Mouse (Mus musculus) megakaryocyte, embryonic 14.5 days (primary cell): Measurements from ENCODE around the gene Obscn. TPM values are rescaled to one million over a fixed set of nuclear protein-coding genes. Genes with fewer than 3 reads are reported as not detected.

Source experiments
- H3K27me3 ChIP-seq: replicated peaks from 2 replicates; pipeline ENCODE3; 2012; ENCODE audit warnings: inconsistent platforms
- H3K36me3 ChIP-seq: replicated peaks from 2 replicates; pipeline ENCODE3; 2012; ENCODE audit warnings: low read length, inconsistent platforms, mixed read lengths
- H3K4me1 ChIP-seq: 2 replicates; pipeline ENCODE4 v1.6.1; 2012; ENCODE audit warnings: inconsistent platforms
- H3K4me3 ChIP-seq: replicated peaks from 2 replicates; pipeline ENCODE3; 2012; ENCODE audit warnings: moderate library complexity, mild to moderate bottlenecking, inconsistent platforms
- H3K9me3 ChIP-seq: 2 replicates; pipeline ENCODE4 v1.6.1; 2012; ENCODE audit warnings: inconsistent platforms
- FLI1 ChIP-seq: IDR thresholded peaks from 2 replicates; pipeline ENCODE4 v1.6.1; 2012; ENCODE audit warnings: low read length, inconsistent platforms, mixed read lengths
- GATA1 ChIP-seq: IDR thresholded peaks from 3 replicates; pipeline ENCODE4 v1.6.1; 2012; ENCODE audit warnings: mixed read lengths, low read length, inconsistent platforms, borderline replicate concordance
- polyA plus RNA-seq: library from polyadenylated mRNA; stranded (reverse); fragments of >175 nt; gene quantifications from 2 replicates; pipeline ENCODE4 v1.2.3, GENCODE M21; 2012; ENCODE audit warnings: low replicate concordance; ENCODE audit not compliant: insufficient read depth

Gene Obscn
- polyA plus RNA-seq, 1 experiment: 9.6 TPM

GRCm38 (mm10) chr11:58948542-58949479, 187.4 kb downstream of the Obscn start, which contains the start of gene Hist3h2ba:
Gene Hist3h2ba, plus strand, starts transcription at chr11:58948920.
- TF ChIP-seq GATA1 (no peak), FLI1 (no peak)
- peaks cover 69% of the 10 kb centered on the region for H3K27me3 ChIP-seq

GRCm38 (mm10) chr11:58947798-58948528, 188.2 kb downstream of the Obscn start:
- Histone ChIP-seq H3K4me3 (peak overlapping the region; percentile 87), H3K4me1 (peaks cover 27% of the 10 kb centered on the region), H3K9me3 (no peaks in the 10 kb centered on the region), H3K36me3 (no peaks in the 10 kb centered on the region), H3K27me3 (peaks cover 73% of the 10 kb centered on the region)
- TF ChIP-seq FLI1 (no peak), GATA1 (no peak)

More at GRCm38 (mm10) chr11:58948542-58949479, 187.4 kb downstream of the Obscn start, which contains the start of gene Hist3h2ba:
- peaks cover 31% of the 10 kb centered on the region for H3K4me1 ChIP-seq
- no peaks in the 10 kb centered on the region for H3K9me3 ChIP-seq
- peak within 1 kb of the TSS; percentile 87 for H3K4me3 ChIP-seq
- no peaks in the 10 kb centered on the region for H3K36me3 ChIP-seq

- Histone ChIP-seq H3K27me3 (peaks cover 76% of the 10 kb centered on the region), H3K9me3 (no peaks in the 10 kb centered on the region), H3K4me1 (peaks cover 26% of the 10 kb centered on the region), H3K4me3 (no peak overlapping the region), H3K36me3 (no peaks in the 10 kb centered on the region)
- TF ChIP-seq FLI1: no peak
- no peak for TF ChIP-seq GATA1
These were observed 188.9 kb downstream of the Obscn start for GRCm38 (mm10) chr11:58947306-58947705.

Other genes with a start within 250 kb of the Obscn start
- 0.11 TPM in 1 of 2 replicates, not detected in the other for gene Zfp39, start 232.2 kb downstream of the Obscn start, polyA plus RNA-seq
- gene Btnl10, start 218.5 kb downstream of the Obscn start, polyA plus RNA-seq: not detected in 2 replicates
- 271 and 450 TPM in 2 replicates for gene Rnf187, start 197.5 kb downstream of the Obscn start, polyA plus RNA-seq
- gene Hist3h2ba, start 187.5 kb downstream of the Obscn start, polyA plus RNA-seq: 5.3 and 6.7 TPM in 2 replicates
- 16.9 TPM in 1 of 2 replicates, not detected in the other for gene Hist3h2a, start 181.7 kb downstream of the Obscn start, polyA plus RNA-seq
- gene Trim17, start 181.7 kb downstream of the Obscn start, polyA plus RNA-seq: 11.3 and 13.8 TPM in 2 replicates
- gene Trim11, start 158.3 kb downstream of the Obscn start, polyA plus RNA-seq: 12.8 and 20.1 TPM in 2 replicates
- 2.5 TPM in 1 of 2 replicates, not detected in the other for gene Iba57, start 27.3 kb upstream of the Obscn start, polyA plus RNA-seq
- 0.03 TPM in 1 of 2 replicates, not detected in the other for gene Gjc2, start 46.8 kb upstream of the Obscn start, polyA plus RNA-seq
- 19.3 TPM in 1 of 2 replicates, not detected in the other for gene Guk1, start 55.8 kb upstream of the Obscn start, polyA plus RNA-seq
- gene Mrpl55, start 66.1 kb upstream of the Obscn start, polyA plus RNA-seq: 22.0 and 34.5 TPM in 2 replicates
- 11.5 and 33.5 TPM in 2 replicates for gene 2310033P09Rik, start 71.9 kb upstream of the Obscn start, polyA plus RNA-seq
- 222 and 240 TPM in 2 replicates for gene Arf1, start 91.9 kb upstream of the Obscn start, polyA plus RNA-seq
- gene Wnt3a, start 154.3 kb upstream of the Obscn start, polyA plus RNA-seq: not detected in 2 replicates
- not detected in 2 replicates for gene Wnt9a, start 170.5 kb upstream of the Obscn start, polyA plus RNA-seq
- not detected in 2 replicates for gene Prss38, start 239.3 kb upstream of the Obscn start, polyA plus RNA-seq